Mouse (Mus musculus) small intestine, adult 2 months (tissue): ENCODE data around the gene Slc39a3.

ENCODE experiments used
- CTCF ChIP-seq: fragments of 200-500 bp; IDR thresholded peaks from 2 replicates; pipeline ENCODE4 v1.5.1; 2012; ENCODE audit warnings: low read depth, mild to moderate bottlenecking, control low read depth, inconsistent platforms, low read length, moderate library complexity, mixed read lengths; ENCODE audit not compliant: insufficient replicate concordance, insufficient read length; ENCODE audit errors: extremely low read depth
- POLR2A ChIP-seq: fragments of 200-500 bp; IDR thresholded peaks from 2 replicates; pipeline ENCODE4 v1.6.1; 2012; ENCODE audit warnings: low read depth, mild to moderate bottlenecking, control low read depth, inconsistent platforms, low read length, moderate library complexity

DNA sequence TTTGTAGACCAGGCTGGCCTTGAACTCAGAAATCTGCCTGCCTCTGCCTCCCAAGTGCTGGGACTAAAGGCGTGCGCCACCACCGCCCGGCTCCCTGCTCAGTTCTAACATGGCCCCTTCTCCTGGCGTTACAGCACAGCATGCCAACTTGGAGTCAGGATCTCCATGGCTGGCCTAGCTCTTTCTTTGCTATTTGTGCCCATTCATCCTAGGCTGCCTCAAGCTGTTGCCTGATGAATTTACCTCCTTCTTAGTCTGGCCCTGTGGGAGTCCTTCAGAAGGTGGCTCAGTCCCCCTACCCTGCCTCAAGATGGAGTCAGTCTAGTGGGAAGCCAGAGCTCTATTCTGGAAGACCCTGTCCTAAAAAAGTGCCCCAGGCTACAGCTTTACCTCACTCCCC, 10.4 kb downstream of the Slc39a3 start:
- no peak for TF ChIP-seq CTCF
- no peak for TF ChIP-seq POLR2A
